Mouse (Mus musculus): ENCODE data around the gene Actn4. TPM values are rescaled to one million over a fixed set of nuclear protein-coding genes. Genes with fewer than 3 reads are reported as not detected.

Actn4 gene
- polyA plus RNA-seq, 1 experiment from 2014 or later: 485 TPM

GRCm38 (mm10) chr7:28941542-28941941 lies 20.6 kb downstream of the Actn4 start:
- in situ Hi-C loops (cut with MboI; ENCODE audit: low pct_unique_long_range_greater_than_20kb): no loop called here
- ChIA-PET CTCF (no interaction called here), POLR2A (no interaction called here)
- H3K27me3 ChIP-seq: no peaks in the 10 kb centered on the region
- ATAC-seq (no peak), DNase-seq (ENCODE audit: low read depth, low spot score) (no peak)
- no peak for TF ChIP-seq CTCF (IDR thresholded peaks at IDR 0.05)

GRCm38 (mm10) chr7:28941129-28941528 lies 21.0 kb downstream of the Actn4 start:
- no peak for DNase-seq (ENCODE audit: low read depth, low spot score)
- POLR2A ChIA-PET: interaction anchor here (2.1 kb wide), 1 partner anchor 30 kb away, joined by 5 read pairs; no protein-coding TSS in a partner anchor
- no peak for ATAC-seq
- no peak for TF ChIP-seq CTCF (IDR thresholded peaks at IDR 0.05)
- in situ Hi-C loops (cut with MboI; ENCODE audit: low pct_unique_long_range_greater_than_20kb): no loop called here
- CTCF ChIA-PET: no interaction called here
- H3K27me3 ChIP-seq: no peaks in the 10 kb centered on the region

- DNase-seq (ENCODE audit: low read depth, low spot score) (no peak), ATAC-seq (no peak)
- in situ Hi-C loops (cut with MboI; ENCODE audit: low pct_unique_long_range_greater_than_20kb): no loop called here
- POLR2A ChIA-PET: interaction anchor here (2.1 kb wide), 1 partner anchor 32 kb away, joined by 5 read pairs; no protein-coding TSS in a partner anchor
- no peaks in the 10 kb centered on the region for H3K27me3 ChIP-seq
- CTCF ChIA-PET: interaction anchor here (1.2 to 1.6 kb wide), 2 partner anchors 13 to 14 kb away, joined by 3 read pairs; no protein-coding TSS in a partner anchor
- TF ChIP-seq CTCF (IDR thresholded peaks at IDR 0.05): no peak
These were observed 22.5 kb downstream of the Actn4 start for GRCm38 (mm10) chr7:28939418-28940183.

- ChIA-PET POLR2A (no interaction called here), CTCF (interaction anchor here (1.2 to 1.6 kb wide), 2 partner anchors 13 to 14 kb away, joined by 3 read pairs; no protein-coding TSS in a partner anchor)
- in situ Hi-C loops (cut with MboI; ENCODE audit: low pct_unique_long_range_greater_than_20kb): no loop called here
- no peak for TF ChIP-seq CTCF (IDR thresholded peaks at IDR 0.05)
- H3K27me3 ChIP-seq: no peaks in the 10 kb centered on the region
- DNase-seq (ENCODE audit: low read depth, low spot score) (no peak), ATAC-seq (no peak)
These were observed 23.5 kb downstream of the Actn4 start for GRCm38 (mm10) chr7:28938654-28939053.

- ChIA-PET CTCF (no interaction called here), POLR2A (interaction anchor here (1.0 kb wide), 1 partner anchor 10 kb away, joined by 3 read pairs; no protein-coding TSS in a partner anchor)
- no peak for ATAC-seq
- TF ChIP-seq CTCF (IDR thresholded peaks at IDR 0.05): no peak
- no peak for DNase-seq (ENCODE audit: low read depth, low spot score)
- H3K27me3 ChIP-seq: no peaks in the 10 kb centered on the region
- in situ Hi-C loops (cut with MboI; ENCODE audit: low pct_unique_long_range_greater_than_20kb): no loop called here
These were observed 25.4 kb downstream of the Actn4 start for GRCm38 (mm10) chr7:28936787-28937186.

- in situ Hi-C loops (cut with MboI; ENCODE audit: low pct_unique_long_range_greater_than_20kb): no loop called here
- ATAC-seq (no peak), DNase-seq (ENCODE audit: low read depth, low spot score) (no peak)
- no peaks in the 10 kb centered on the region for H3K27me3 ChIP-seq
- ChIA-PET CTCF (no interaction called here), POLR2A (no interaction called here)
- TF ChIP-seq CTCF (IDR thresholded peaks at IDR 0.05): no peak
These were observed 28.3 kb downstream of the Actn4 start for GRCm38 (mm10) chr7:28933825-28934224.

GRCm38 (mm10) chr7:28932421-28933041 lies 29.6 kb downstream of the Actn4 start:
- POLR2A ChIA-PET: interaction anchor here (0.6 to 1.0 kb wide), 3 partner anchors 28 to 1013 kb away, joined by 3 read pairs; no protein-coding TSS in a partner anchor

GRCm38 (mm10) chr7:28931695-28932039 lies 30.5 kb downstream of the Actn4 start:
- no peak for ATAC-seq
- in situ Hi-C loops (cut with MboI; ENCODE audit: low pct_unique_long_range_greater_than_20kb): no loop called here
- no peaks in the 10 kb centered on the region for H3K27me3 ChIP-seq
- CTCF ChIA-PET: no interaction called here
- POLR2A ChIA-PET: interaction anchor here (0.6 to 1.7 kb wide), 5 partner anchors 12 to 1014 kb away, joined by 3 to 6 read pairs (median 5); no protein-coding TSS in a partner anchor
- TF ChIP-seq CTCF (IDR thresholded peaks at IDR 0.05): no peak
- no peak for DNase-seq (ENCODE audit: low read depth, low spot score)

More at GRCm38 (mm10) chr7:28932421-28933041, 29.6 kb downstream of the Actn4 start:
- CTCF ChIA-PET: interaction anchor here (1.0 kb wide), 1 partner anchor 15 kb away, joined by 3 read pairs; no protein-coding TSS in a partner anchor
- H3K27me3 ChIP-seq: no peaks in the 10 kb centered on the region
- in situ Hi-C loops (cut with MboI; ENCODE audit: low pct_unique_long_range_greater_than_20kb): no loop called here
- no peak for DNase-seq (ENCODE audit: low read depth, low spot score)
- TF ChIP-seq CTCF (IDR thresholded peaks at IDR 0.05): no peak
- ATAC-seq: no peak

GRCm38 (mm10) chr7:28931032-28931694 lies 31.0 kb downstream of the Actn4 start:
- H3K27me3 ChIP-seq: no peaks in the 10 kb centered on the region
- ChIA-PET POLR2A (interaction anchor here (1.0 to 1.7 kb wide), 4 partner anchors 12 to 29 kb away, joined by 3 to 6 read pairs (median 5); no protein-coding TSS in a partner anchor), CTCF (interaction anchor here (0.9 to 1.1 kb wide), 3 partner anchors 12 to 27 kb away, joined by 3 to 5 read pairs (median 4); no protein-coding TSS in a partner anchor)
- ATAC-seq (peak; percentile 45), DNase-seq (ENCODE audit: low read depth, low spot score) (no peak)
- in situ Hi-C loops (cut with MboI; ENCODE audit: low pct_unique_long_range_greater_than_20kb): no loop called here
- no peak for TF ChIP-seq CTCF (IDR thresholded peaks at IDR 0.05)

- no peak for DNase-seq (ENCODE audit: low read depth, low spot score)
- CTCF ChIA-PET: interaction anchor here (0.9 to 1.1 kb wide), 3 partner anchors 13 to 28 kb away, joined by 3 to 5 read pairs (median 4); no protein-coding TSS in a partner anchor
- peak; percentile 65 for ATAC-seq
These were observed 31.7 kb downstream of the Actn4 start for GRCm38 (mm10) chr7:28930320-28931031.

More at GRCm38 (mm10) chr7:28930320-28931031, 31.7 kb downstream of the Actn4 start:
- no peak for TF ChIP-seq CTCF (IDR thresholded peaks at IDR 0.05)
- in situ Hi-C loops (cut with MboI; ENCODE audit: low pct_unique_long_range_greater_than_20kb): no loop called here
- POLR2A ChIA-PET: interaction anchor here (1.0 to 1.7 kb wide), 4 partner anchors 13 to 30 kb away, joined by 3 to 6 read pairs (median 5); no protein-coding TSS in a partner anchor
- H3K27me3 ChIP-seq: no peaks in the 10 kb centered on the region

Measured in Patski (cell line).